Mouse (Mus musculus) midbrain, embryonic 16.5 days (tissue): ENCODE results near the gene Usp22. TPM values are rescaled to one million over a fixed set of nuclear protein-coding genes. Genes with fewer than 3 reads are reported as not detected.
"Not testable (repeated sequence)": the region's sequence is repeated elsewhere in the genome, so short reads cannot be mapped to it uniquely, and the experiment has no call there.

Experiments used
- ATAC-seq: fragments of 200-750 bp; cut with Nextera tagmentation; 2 replicates; pipeline ENCODE4 v1.8.0; 2017; ENCODE audit warnings: moderate TSS enrichment
- H3K27ac ChIP-seq: fragments of 300-500 bp; sonication (generic); 2 replicates; pipeline ENCODE4 v1.5.1; 2014; ENCODE audit warnings: mild to moderate bottlenecking, low read length, mixed read lengths
- H3K27me3 ChIP-seq: fragments of 300-500 bp; sonication (generic); 2 replicates; pipeline ENCODE4 v1.6.1; 2014; ENCODE audit warnings: low read depth, low read length, mixed read lengths; ENCODE audit not compliant: control insufficient read depth, insufficient read depth
- H3K36me3 ChIP-seq: fragments of 300-500 bp; sonication (generic); 2 replicates; pipeline ENCODE4 v1.6.1; 2014; ENCODE audit warnings: mild to moderate bottlenecking, low read length, moderate library complexity, mixed read lengths; ENCODE audit not compliant: control insufficient read depth, insufficient read depth
- H3K4me1 ChIP-seq: fragments of 300-500 bp; sonication (generic); 2 replicates; pipeline ENCODE4 v1.6.1; 2014; ENCODE audit warnings: mild to moderate bottlenecking, low read length, mixed read lengths; ENCODE audit not compliant: control insufficient read depth, insufficient read depth
- H3K4me2 ChIP-seq: fragments of 300-500 bp; sonication (generic); 2 replicates; pipeline ENCODE4 v1.6.1; 2014; ENCODE audit warnings: mild to moderate bottlenecking, low read length, mixed read lengths
- H3K4me3 ChIP-seq: fragments of 300-500 bp; sonication (generic); 2 replicates; pipeline ENCODE4 v1.5.1; 2014; ENCODE audit warnings: low read depth, mild to moderate bottlenecking, low read length, moderate library complexity, mixed read lengths
- H3K9ac ChIP-seq: fragments of 300-500 bp; sonication (generic); 2 replicates; pipeline ENCODE4 v1.6.1; 2014; ENCODE audit warnings: low read depth, low read length, mixed read lengths
- H3K9me3 ChIP-seq: fragments of 300-500 bp; sonication (generic); replicated peaks from 2 replicates; pipeline ENCODE4 v1.6.1; 2014; ENCODE audit warnings: mild to moderate bottlenecking, low read length, mixed read lengths; ENCODE audit not compliant: control insufficient read depth, poor library complexity, severe bottlenecking
- WGBS: fragments of 180-500 bp; shearing (Covaris S2); extraction: QIAGEN DNeasy Blood & Tissue Kit; methylation state at CpG from one replicate; pipeline ENCODE4 v1.1.7; 2014; 5-methylcytosine and 5-hydroxymethylcytosine counted together
- polyA plus RNA-seq: library from polyadenylated mRNA; unstranded; fragments of >200 nt; fragmentation: Nextera tagmentation; extraction: Ambion mirVana; gene quantifications from 2 replicates; pipeline ENCODE4 v1.2.1, GENCODE M21; 2015

Gene Usp22
- polyA plus RNA-seq, 1 experiment from 2014 or later = 439 TPM

DNA sequence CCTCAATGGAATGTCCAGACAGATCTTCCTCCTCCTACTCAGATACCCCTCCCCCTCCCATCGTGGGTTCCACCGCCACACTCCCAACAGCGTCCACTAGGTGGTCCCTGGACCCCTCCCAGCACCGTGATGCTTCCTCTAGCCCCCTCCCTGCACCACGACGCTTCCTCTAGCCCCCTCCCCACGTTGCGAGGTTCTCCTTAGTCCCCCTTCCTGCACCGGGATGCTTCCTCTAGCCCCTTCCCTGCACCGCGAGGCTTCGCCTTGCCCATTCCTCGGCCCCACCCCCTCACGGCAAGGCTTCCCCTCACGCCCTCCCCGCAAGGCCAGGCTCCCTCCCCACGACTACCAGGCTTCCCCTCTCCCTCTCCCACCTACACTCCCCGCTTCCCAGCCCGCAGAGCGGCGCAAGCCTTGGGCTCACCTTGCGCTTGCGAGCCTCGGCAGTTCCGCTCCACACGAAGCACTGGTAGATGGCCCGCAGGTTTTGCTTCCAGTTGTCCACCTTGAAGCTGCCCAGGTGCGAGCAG lies 499 bp downstream of the Usp22 start:
- peak; percentile 46 for ATAC-seq
- Histone ChIP-seq H3K27ac (peak overlapping the region; percentile 99), H3K4me1 (peaks cover 45% of the 10 kb centered on the region), H3K27me3 (no peaks in the 10 kb centered on the region), H3K9me3 (no peaks in the 10 kb centered on the region), H3K4me3 (peak overlapping the region; percentile 100), H3K9ac (peak overlapping the region; percentile 100), H3K36me3 (no peaks in the 10 kb centered on the region), H3K4me2 (peak overlapping the region; percentile 59)
- WGBS = 0% methylated on average over 27 of the region's 28 CpGs

DNA sequence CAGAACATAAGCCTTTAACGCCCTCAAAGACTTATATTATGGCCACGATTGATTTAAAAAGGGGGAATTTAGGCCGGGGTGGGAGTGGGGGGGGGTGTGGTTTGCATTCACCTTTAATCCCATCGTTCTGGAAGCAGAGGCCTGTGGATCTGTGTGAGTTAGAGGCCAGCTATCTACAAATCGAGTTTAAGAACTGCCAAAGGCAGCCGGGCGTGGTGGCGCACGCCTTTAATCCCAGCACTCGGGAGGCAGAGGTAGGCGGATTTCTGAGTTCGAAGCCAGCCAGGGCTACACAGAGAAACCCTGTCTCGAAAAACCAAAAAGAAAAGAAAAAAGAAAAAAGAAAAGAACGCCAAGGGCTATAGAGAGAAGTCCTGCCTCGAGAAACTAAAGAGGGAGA lies 1.4 kb downstream of the Usp22 start:
- WGBS = 11% methylated on average over 15 of the region's 15 CpGs
- H3K9ac ChIP-seq = peak overlapping the region; percentile 50
- H3K4me1 ChIP-seq = peaks cover 53% of the 10 kb centered on the region
- not testable (repeated sequence) for ATAC-seq, H3K27me3 ChIP-seq, H3K27ac ChIP-seq, H3K36me3 ChIP-seq, H3K9me3 ChIP-seq
- H3K4me3 ChIP-seq = peak overlapping the region; percentile 100
- peak overlapping the region; percentile 59 for H3K4me2 ChIP-seq

DNA sequence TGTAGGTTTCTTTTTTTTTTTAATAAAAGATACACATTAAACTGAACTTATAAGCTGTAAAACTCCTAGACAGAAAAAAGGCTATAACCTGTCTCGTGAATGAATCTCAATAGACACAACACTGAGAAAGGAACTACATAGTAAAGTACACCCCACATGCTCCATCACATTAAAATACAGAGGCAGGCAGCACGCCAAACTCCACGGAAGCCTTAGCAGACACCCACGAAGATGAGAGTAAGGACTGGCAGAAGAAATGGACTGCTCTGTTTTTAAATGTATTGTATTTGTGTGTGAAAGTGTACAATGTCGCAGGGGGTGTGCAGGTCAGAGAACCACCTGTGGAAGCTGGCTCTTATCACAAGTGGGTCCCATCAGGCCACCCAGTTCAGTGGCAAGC lies 4.7 kb downstream of the Usp22 start:
- Histone ChIP-seq H3K27ac (no peak overlapping the region), H3K9me3 (no peaks in the 10 kb centered on the region), H3K4me1 (peaks cover 51% of the 10 kb centered on the region), H3K27me3 (no peaks in the 10 kb centered on the region), H3K4me2 (no peak overlapping the region; the same call in 1 of the 2 replicates), H3K9ac (no peak overlapping the region), H3K4me3 (no peak overlapping the region), H3K36me3 (peaks cover 17% of the 10 kb centered on the region)
- 79% methylated on average over 5 of the region's 5 CpGs for WGBS
- no peak for ATAC-seq

DNA sequence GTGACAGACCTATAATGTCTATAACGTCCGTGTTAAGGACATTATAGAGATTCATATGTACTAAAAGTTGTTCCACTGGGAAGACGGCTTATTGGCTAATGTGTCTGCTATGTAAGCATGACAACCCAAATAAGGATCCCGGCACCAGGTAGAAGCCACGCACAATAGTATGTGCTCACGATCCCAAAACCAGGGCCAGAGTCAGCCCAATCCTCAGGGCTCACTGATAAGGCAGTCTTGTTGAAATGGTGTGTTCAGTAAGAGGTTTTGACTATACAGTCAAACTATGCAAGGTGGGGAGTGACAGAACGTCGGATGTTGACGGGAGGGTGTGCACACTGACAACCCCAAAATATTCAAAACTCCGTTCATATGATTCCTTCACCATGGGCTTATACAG lies 10.0 kb downstream of the Usp22 start:
- no peak overlapping the region for H3K4me3 ChIP-seq
- no peak overlapping the region for H3K9ac ChIP-seq
- H3K9me3 ChIP-seq = no peaks in the 10 kb centered on the region
- peaks cover 51% of the 10 kb centered on the region for H3K36me3 ChIP-seq
- no peak overlapping the region for H3K27ac ChIP-seq
- H3K27me3 ChIP-seq = no peaks in the 10 kb centered on the region
- peaks cover 17% of the 10 kb centered on the region for H3K4me1 ChIP-seq
- no peak for ATAC-seq
- WGBS = 96% methylated on average over 10 of the region's 10 CpGs
- no peak overlapping the region for H3K4me2 ChIP-seq

DNA sequence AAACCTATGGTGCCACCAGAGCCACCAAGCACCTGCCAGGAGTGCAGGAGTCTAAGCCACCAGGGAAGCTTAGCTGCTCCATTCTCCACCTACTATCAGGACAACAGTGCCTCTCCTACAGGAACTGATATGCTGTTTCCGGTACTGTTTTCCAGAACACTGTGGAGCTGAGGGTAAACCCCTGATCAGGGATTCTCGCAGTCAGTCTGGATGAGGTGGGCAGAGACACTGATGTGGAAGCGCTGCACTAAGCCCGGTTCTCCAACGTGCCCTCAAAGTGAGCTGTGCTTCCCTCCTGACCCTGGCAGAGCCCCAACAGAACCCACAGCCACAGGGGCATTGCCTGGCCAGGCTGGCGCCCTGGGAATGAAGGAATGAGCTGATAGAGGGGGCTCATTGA lies 10.5 kb downstream of the Usp22 start:
- H3K9ac ChIP-seq = no peak overlapping the region
- ATAC-seq = no peak
- H3K4me1 ChIP-seq = peaks cover 12% of the 10 kb centered on the region
- H3K9me3 ChIP-seq = no peaks in the 10 kb centered on the region
- H3K4me3 ChIP-seq = no peak overlapping the region
- no peaks in the 10 kb centered on the region for H3K27me3 ChIP-seq
- H3K36me3 ChIP-seq = peaks cover 55% of the 10 kb centered on the region
- no peak overlapping the region for H3K4me2 ChIP-seq
- WGBS = 96% methylated on average over 6 of the region's 6 CpGs
- H3K27ac ChIP-seq = no peak overlapping the region

DNA sequence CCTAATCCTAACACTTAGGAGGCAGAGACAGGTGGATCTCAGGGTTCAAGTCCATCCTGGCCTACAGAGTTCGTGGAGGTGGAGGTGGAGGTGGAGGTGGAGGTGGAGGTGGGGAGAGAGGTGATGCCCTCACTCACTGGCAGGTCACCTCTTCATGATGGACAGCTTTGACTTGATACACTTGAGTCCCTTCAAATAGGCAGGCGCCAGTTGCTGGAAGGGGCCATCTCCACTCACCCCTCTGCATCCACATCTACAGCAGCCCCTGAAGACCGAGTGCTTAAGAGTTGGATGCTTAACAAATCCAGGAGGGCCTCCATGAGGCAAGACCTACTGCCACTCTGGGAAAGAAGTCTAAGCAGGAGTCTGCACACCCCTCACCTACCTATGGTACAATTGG lies 11.5 kb downstream of the Usp22 start:
- no peaks in the 10 kb centered on the region for H3K9me3 ChIP-seq
- ATAC-seq = no peak
- WGBS = 84% methylated on average over 3 of the region's 3 CpGs

DNA sequence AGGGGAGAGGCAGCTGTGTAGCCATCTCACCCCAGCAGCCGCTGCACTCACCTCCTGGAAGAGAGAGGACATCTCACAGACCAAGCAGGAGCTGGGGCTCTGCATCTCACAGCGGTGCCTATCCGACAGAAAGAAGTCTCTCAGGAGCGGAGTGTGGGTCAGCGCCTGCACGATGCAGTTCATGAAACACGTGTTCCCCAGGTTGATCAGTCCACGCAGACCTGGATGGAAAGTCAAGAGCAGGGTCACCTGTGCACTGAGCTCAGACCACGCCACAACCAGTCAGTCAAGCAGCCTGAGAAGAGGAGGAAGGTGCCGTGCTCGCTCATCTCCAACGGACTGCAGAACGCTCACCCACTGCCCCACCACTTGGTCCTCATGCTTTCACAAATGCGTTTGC lies 12.1 kb downstream of the Usp22 start:
- Histone ChIP-seq H3K36me3 (peaks cover 68% of the 10 kb centered on the region), H3K4me1 (no peaks in the 10 kb centered on the region), H3K4me2 (no peak overlapping the region), H3K9me3 (no peaks in the 10 kb centered on the region), H3K9ac (no peak overlapping the region), H3K27me3 (no peaks in the 10 kb centered on the region), H3K27ac (no peak overlapping the region), H3K4me3 (no peak overlapping the region)
- 97% methylated on average over 14 of the region's 14 CpGs for WGBS
- ATAC-seq = no peak

More for the DNA sequence above, 11.5 kb downstream of the Usp22 start:
- Histone ChIP-seq H3K27ac (no peak overlapping the region), H3K27me3 (no peaks in the 10 kb centered on the region), H3K4me2 (no peak overlapping the region), H3K36me3 (peaks cover 64% of the 10 kb centered on the region), H3K4me1 (peaks cover 2% of the 10 kb centered on the region), H3K4me3 (no peak overlapping the region), H3K9ac (no peak overlapping the region)

DNA sequence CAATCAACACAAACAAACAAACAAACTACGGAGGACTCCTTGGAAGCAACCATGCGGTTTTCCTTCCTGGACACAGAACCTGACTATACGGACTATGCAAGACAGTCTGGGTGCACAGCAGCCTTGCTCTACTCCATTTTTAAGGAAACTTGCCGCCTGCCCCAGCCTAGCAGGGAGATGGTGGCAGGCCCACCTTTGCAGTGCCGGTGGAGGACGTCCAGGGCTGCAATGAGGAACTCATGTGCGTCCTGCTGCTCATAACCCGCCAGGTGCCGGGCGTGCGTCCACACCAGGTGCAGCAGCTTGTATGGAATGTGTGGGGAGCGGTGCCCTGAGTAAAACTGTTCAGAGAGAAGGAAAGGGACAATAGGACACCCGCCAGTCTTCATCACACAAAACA lies 13.7 kb downstream of the Usp22 start:
- no peaks in the 10 kb centered on the region for H3K4me1 ChIP-seq
- H3K9ac ChIP-seq = no peak overlapping the region
- H3K27me3 ChIP-seq = no peaks in the 10 kb centered on the region
- H3K9me3 ChIP-seq = no peaks in the 10 kb centered on the region
- ATAC-seq = no peak
- H3K36me3 ChIP-seq = peaks cover 74% of the 10 kb centered on the region
- no peak overlapping the region for H3K4me2 ChIP-seq
- 96% methylated on average over 13 of the region's 13 CpGs for WGBS
- no peak overlapping the region for H3K27ac ChIP-seq
- no peak overlapping the region for H3K4me3 ChIP-seq

DNA sequence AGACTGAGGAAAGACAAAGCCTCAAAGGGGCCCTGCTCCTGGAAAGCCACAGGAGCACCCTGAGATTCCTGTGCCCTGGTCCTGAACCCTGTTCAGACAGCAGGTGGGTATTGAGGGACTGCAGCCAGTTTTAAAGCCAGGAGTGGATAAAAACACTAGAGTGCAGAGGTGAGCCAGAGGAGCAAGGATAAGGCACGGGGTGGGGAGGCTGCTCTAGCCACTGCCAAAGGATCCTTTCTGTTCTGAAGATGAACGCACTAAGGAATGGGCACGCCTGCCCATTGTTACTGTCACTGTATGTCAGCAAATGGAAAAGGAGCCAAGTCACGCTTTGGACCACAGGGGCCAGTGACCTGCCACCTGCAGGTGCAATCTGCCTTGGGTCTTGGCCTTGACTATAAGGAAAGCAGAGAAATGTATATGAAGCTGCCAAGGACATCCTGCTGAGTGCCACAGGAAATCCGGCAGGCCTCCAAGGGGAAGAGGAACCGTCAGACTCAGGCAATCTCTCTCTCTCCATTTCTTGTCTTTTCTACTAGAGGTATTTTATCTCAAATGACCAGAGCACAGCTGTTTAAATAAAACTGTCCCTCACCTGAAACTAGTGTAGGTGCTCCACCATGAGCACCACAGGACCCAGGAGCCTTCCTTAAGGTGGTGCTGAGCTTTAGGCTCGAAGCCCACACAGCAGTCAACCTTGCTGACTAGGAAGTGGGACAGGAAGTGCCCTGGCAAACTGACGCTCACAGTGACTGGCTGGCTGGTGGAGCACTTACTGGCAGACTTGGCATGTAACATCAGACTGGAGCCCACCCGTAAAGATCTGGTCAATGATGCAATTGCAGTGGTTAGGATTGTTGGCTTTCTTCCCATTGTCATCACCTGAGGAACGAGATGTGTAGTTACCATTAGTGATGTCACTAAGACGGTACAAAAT lies 14.8 kb downstream of the Usp22 start:
- H3K27ac ChIP-seq = no peak overlapping the region
- H3K36me3 ChIP-seq = peaks cover 77% of the 10 kb centered on the region
- H3K4me3 ChIP-seq = no peak overlapping the region
- no peak for ATAC-seq
- H3K9me3 ChIP-seq = no peaks in the 10 kb centered on the region
- H3K9ac ChIP-seq = no peak overlapping the region
- H3K4me2 ChIP-seq = no peak overlapping the region
- H3K27me3 ChIP-seq = no peaks in the 10 kb centered on the region
- H3K4me1 ChIP-seq = no peaks in the 10 kb centered on the region
- WGBS = 80% methylated on average over 11 of the region's 11 CpGs
